In the genomic region with DNA sequence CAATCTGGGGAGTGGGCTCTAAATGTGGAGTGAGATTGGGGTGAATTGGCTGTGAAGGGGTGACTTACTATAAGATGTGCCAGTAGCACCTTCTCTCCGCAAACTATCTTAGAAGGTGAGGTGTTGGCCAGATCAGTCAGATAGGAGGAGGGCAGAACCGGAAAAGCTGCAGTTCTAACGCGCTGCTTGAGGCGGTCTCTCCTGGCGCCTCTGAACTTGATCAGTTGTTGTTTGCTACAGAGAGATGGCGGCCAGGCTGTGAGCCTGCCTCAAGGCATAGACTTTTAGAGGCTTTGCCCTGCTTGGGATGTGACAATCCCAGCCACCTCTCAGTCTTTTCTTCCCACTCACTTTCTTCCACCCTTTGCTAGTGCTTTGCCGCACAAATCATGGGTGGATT, we compare ENCODE assay signal across 15 mouse cellular contexts. TPM values are rescaled to one million over a fixed set of nuclear protein-coding genes. Genes with fewer than 3 reads are reported as not detected.
DNase-seq lines count a peak whose midpoint lies in the region; ATAC-seq lines count a peak whose summit lies in the region.
"Had no signal": no experiment of that assay in that cellular context is flagged by ENCODE, and none has a peak within 500 bp of the region (broad histone marks: within the 10 kb centered on the region; RNA-seq: fewer than 3 reads in every experiment).

No protein-coding gene starts in this region.

- peak overlapping the region; percentile 83; the same call in 1 of the 2 replicates for H3K27ac ChIP-seq in midbrain, embryonic 10.5 days (replicated peaks)
- H3K27ac ChIP-seq in midbrain, embryonic 16.5 days (ENCODE audit: low read length), result no peak overlapping the region
- H3K27ac ChIP-seq in forebrain, embryonic 12.5 days, result no peak overlapping the region
- no peak overlapping the region for H3K27ac ChIP-seq in hindbrain, embryonic 15.5 days (replicated peaks)
- no peak overlapping the region for H3K27ac ChIP-seq in neural tube, embryonic 11.5 days (ENCODE audit: low read depth, low read length)

- no peak overlapping the region for H3K9ac ChIP-seq in midbrain, embryonic 16.5 days (ENCODE audit: low read depth, low read length)
- no peak overlapping the region for H3K9ac ChIP-seq in forebrain, embryonic 12.5 days
- H3K9ac ChIP-seq in hindbrain, embryonic 15.5 days, result no peak overlapping the region
- no peak overlapping the region for H3K9ac ChIP-seq in neural tube, embryonic 11.5 days (ENCODE audit: low read length)

- H3K4me1 ChIP-seq in midbrain, embryonic 10.5 days, result peaks cover 28% of the 10 kb centered on the region
- no peaks in the 10 kb centered on the region for H3K4me1 ChIP-seq in midbrain, embryonic 16.5 days (ENCODE audit: control insufficient read depth, insufficient read depth, low read length)
- no peaks in the 10 kb centered on the region for H3K4me1 ChIP-seq in forebrain, embryonic 12.5 days
- H3K4me1 ChIP-seq in hindbrain, embryonic 15.5 days (replicated peaks), result no peaks in the 10 kb centered on the region
- no peaks in the 10 kb centered on the region; the same call in 1 of the 2 replicates for H3K4me1 ChIP-seq in neural tube, embryonic 11.5 days (ENCODE audit: control insufficient read depth, insufficient read depth, low read length)

- WGBS in midbrain, embryonic 10.5 days, result 23% methylated on average over 8 of the region's 8 CpGs
- WGBS in midbrain, embryonic 16.5 days, result 25% methylated on average over 8 of the region's 8 CpGs
- WGBS in forebrain, embryonic 12.5 days, result 20% methylated on average over 8 of the region's 8 CpGs
- WGBS in hindbrain, embryonic 15.5 days, result 27% methylated on average over 8 of the region's 8 CpGs
- 11% methylated on average over 8 of the region's 8 CpGs for WGBS in neural tube, embryonic 11.5 days

- peak; percentile 23 for DNase-seq in midbrain, embryonic 10.5 days (ENCODE audit: low spot score)
- DNase-seq in neural tube, embryonic 11.5 days (ENCODE audit: low spot score), result peak; percentile 14
- DNase-seq in right cerebral cortex, adult 2 months (ENCODE audit: low spot score in 2 of 2), result no peak
- DNase-seq in left cerebral cortex, postnatal 14 days (ENCODE audit: low spot score in 2 of 2), result no peak
- DNase-seq: heart, adult 18-20 months; kidney, adult 8-10 months; kidney, postnatal 4 days; lung, adult 18-20 months; lung, postnatal 36 days had no signal

- intact Hi-C loops in left cerebral cortex, postnatal 14 days (cut with DNase I), result no loop called here

- ATAC-seq in midbrain, embryonic 16.5 days, result no peak
- no peak for ATAC-seq in forebrain, embryonic 12.5 days (ENCODE audit: low FRiP score)
- no peak for ATAC-seq in hindbrain, embryonic 15.5 days (ENCODE audit: low FRiP score, low read depth)
- ATAC-seq in neural tube, embryonic 11.5 days (ENCODE audit: insufficient read depth, low FRiP score, low TSS enrichment), result no peak
- no peak for ATAC-seq in CD4-positive, CD25-positive, alpha-beta regulatory T cell, adult 4 months

- H3K27me3 ChIP-seq in midbrain, embryonic 10.5 days (ENCODE audit: low read depth, poor library complexity, severe bottlenecking), result peaks cover 91% of the 10 kb centered on the region
- peaks cover 2% of the 10 kb centered on the region for H3K27me3 ChIP-seq in midbrain, embryonic 16.5 days (ENCODE audit: control insufficient read depth, insufficient read depth, low read depth, low read length)
- peaks cover 23% of the 10 kb centered on the region for H3K27me3 ChIP-seq in forebrain, embryonic 12.5 days
- 0 out of 2 replicates have a peak, but pooled peaks cover 15% of the 10 kb centered on the region for H3K27me3 ChIP-seq in hindbrain, embryonic 15.5 days
- peaks cover 13% of the 10 kb centered on the region; the same call in 1 of the 2 replicates for H3K27me3 ChIP-seq in neural tube, embryonic 11.5 days (ENCODE audit: control insufficient read depth, insufficient read depth, low read length)

- peaks cover 18% of the 10 kb centered on the region; the same call in 1 of the 2 replicates for H3K9me3 ChIP-seq in midbrain, embryonic 10.5 days (replicated peaks)
- no peaks in the 10 kb centered on the region for H3K9me3 ChIP-seq in midbrain, embryonic 16.5 days (replicated peaks; ENCODE audit: control insufficient read depth, low read length, poor library complexity, severe bottlenecking)
- no peaks in the 10 kb centered on the region for H3K9me3 ChIP-seq in forebrain, embryonic 12.5 days
- H3K9me3 ChIP-seq in hindbrain, embryonic 15.5 days, result no peaks in the 10 kb centered on the region
- H3K9me3 ChIP-seq in neural tube, embryonic 11.5 days (ENCODE audit: control insufficient read depth, low read length), result no peaks in the 10 kb centered on the region

- peak overlapping the region; percentile 62 for H3K4me3 ChIP-seq in midbrain, embryonic 10.5 days
- no peak overlapping the region for H3K4me3 ChIP-seq in midbrain, embryonic 16.5 days (ENCODE audit: low read depth, low read length)
- no peak overlapping the region for H3K4me3 ChIP-seq in forebrain, embryonic 12.5 days (replicated peaks)
- no peak overlapping the region for H3K4me3 ChIP-seq in hindbrain, embryonic 15.5 days
- no peak overlapping the region for H3K4me3 ChIP-seq in neural tube, embryonic 11.5 days (ENCODE audit: low read depth, low read length)

- H3K4me2 ChIP-seq in midbrain, embryonic 16.5 days (ENCODE audit: low read length), result no peak overlapping the region; the same call in 1 of the 2 replicates
- H3K4me2 ChIP-seq in forebrain, embryonic 12.5 days, result peak overlapping the region; percentile 60
- peak overlapping the region; percentile 55 for H3K4me2 ChIP-seq in hindbrain, embryonic 15.5 days
- no peak overlapping the region for H3K4me2 ChIP-seq in neural tube, embryonic 11.5 days (ENCODE audit: low read depth)

- no peaks in the 10 kb centered on the region for H3K36me3 ChIP-seq in midbrain, embryonic 10.5 days
- H3K36me3 ChIP-seq in midbrain, embryonic 16.5 days (ENCODE audit: control insufficient read depth, insufficient read depth, low read length), result no peaks in the 10 kb centered on the region
- no peaks in the 10 kb centered on the region for H3K36me3 ChIP-seq in forebrain, embryonic 12.5 days (replicated peaks)
- no peaks in the 10 kb centered on the region for H3K36me3 ChIP-seq in hindbrain, embryonic 15.5 days
- H3K36me3 ChIP-seq in neural tube, embryonic 11.5 days (ENCODE audit: control insufficient read depth, insufficient read depth, low read length), result no peaks in the 10 kb centered on the region

RNA-seq across cellular contexts. Expression of a gene that starts 6.4 kb away (rescaled TPM):
- polyA plus RNA-seq in midbrain, embryonic 10.5 days (2016; fragmentation: Nextera tagmentation; extraction: Ambion mirVana), result 16.9 and 20.2 TPM in 2 replicates
- polyA plus RNA-seq in midbrain, embryonic 16.5 days (2015; fragmentation: Nextera tagmentation; extraction: Ambion mirVana), result 15.7 and 27.5 TPM in 2 replicates
- 27.5 and 33.0 TPM in 2 replicates for polyA plus RNA-seq in forebrain, embryonic 12.5 days (2016; fragmentation: Nextera tagmentation; extraction: Ambion mirVana)
- polyA plus RNA-seq in hindbrain, embryonic 15.5 days (2015; fragmentation: Nextera tagmentation; extraction: Ambion mirVana), result 15.5 and 20.7 TPM in 2 replicates
- polyA plus RNA-seq in neural tube, embryonic 11.5 days (2014; fragmentation: Nextera tagmentation; extraction: Ambion mirVana), result 17.6 and 19.3 TPM in 2 replicates
- total RNA-seq in left cerebral cortex, postnatal 14 days (2021), result 1 to 10 TPM; 4.1 to 4.7 TPM
- under 1 TPM in 1 of 2 experiments, not detected in 1; 0.17 TPM for polyA plus RNA-seq in CD4-positive, CD25-positive, alpha-beta regulatory T cell, adult 4 months (2017; shearing (Covaris generic))
- total RNA-seq: heart, adult 18-20 months had no signal
- polyA plus RNA-seq: C2C12; heart, embryonic 16.5 days had no signal

Comparison
In these comparisons a context has a peak if more than half of its experiments do, and no peak if none do; other contexts are left out.
1. DNase-seq: peak in midbrain, embryonic 10.5 days (single experiment) and neural tube, embryonic 11.5 days (single experiment); none in right cerebral cortex, adult 2 months (0 of 2) and left cerebral cortex, postnatal 14 days (0 of 2).
2. H3K4me2 ChIP-seq: peak in forebrain, embryonic 12.5 days (single experiment) and hindbrain, embryonic 15.5 days (single experiment); none in midbrain, embryonic 16.5 days (single experiment) and neural tube, embryonic 11.5 days (single experiment).
3. RNA of a gene that starts 6.4 kb away (polyA plus RNA-seq): 27.5 to 33.0 TPM in forebrain, embryonic 12.5 days, 15.5 to 20.7 TPM in hindbrain, embryonic 15.5 days, 17.6 to 19.3 TPM in neural tube, embryonic 11.5 days, 16.9 to 20.2 TPM in midbrain, embryonic 10.5 days and 15.7 to 27.5 TPM in midbrain, embryonic 16.5 days; 0.17 TPM in CD4-positive, CD25-positive, alpha-beta regulatory T cell, adult 4 months; every median in the first group is over 10 times any median in the second.